ENCODE assay signal across 8 mouse cellular contexts in the genomic region with DNA sequence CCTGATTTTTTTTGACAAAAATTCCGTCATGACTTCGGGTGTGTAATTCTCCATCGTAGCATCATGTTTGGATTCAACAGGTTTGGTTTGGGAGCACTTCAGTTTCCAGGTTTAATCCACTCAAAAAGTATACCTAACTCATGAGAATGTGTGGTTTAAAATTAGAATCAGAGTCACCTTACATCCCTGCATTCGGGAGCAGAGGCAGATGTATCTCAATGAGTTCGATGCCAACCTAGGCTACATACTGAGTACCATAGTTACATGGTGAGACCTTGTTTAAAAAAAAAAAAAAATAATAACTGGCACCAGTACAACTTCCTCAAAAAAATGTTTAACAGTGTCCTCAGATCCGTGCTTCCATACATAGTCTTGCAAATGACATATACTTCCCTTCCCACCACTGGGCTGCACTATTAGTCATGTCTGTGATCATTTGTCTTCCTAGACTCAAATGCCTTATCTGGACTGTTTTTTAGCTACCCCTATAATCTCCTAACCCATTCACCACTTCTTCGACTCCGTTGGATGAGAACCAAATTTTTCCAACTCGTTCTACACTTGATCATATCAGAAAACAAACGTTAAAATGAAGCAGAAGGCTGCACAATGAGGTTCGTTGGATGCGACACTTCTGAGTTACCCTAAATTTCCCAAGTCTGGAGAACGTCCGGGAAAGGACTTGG. TPM values are rescaled to one million over a fixed set of nuclear protein-coding genes. Genes with fewer than 3 reads are reported as not detected.
DNase-seq lines count a peak whose midpoint lies in the region; ATAC-seq and TF ChIP-seq lines count a peak whose summit lies in the region.

No protein-coding gene starts in this region.

- H3K9ac ChIP-seq in embryonic facial prominence, embryonic 13.5 days, result peak overlapping the region; percentile 88
- peak overlapping the region; percentile 85 for H3K9ac ChIP-seq in intestine, postnatal 0 days (ENCODE audit: low read depth, low read length)
- H3K9ac ChIP-seq in neural tube, embryonic 14.5 days (replicated peaks; ENCODE audit: low read depth, low read length), result peak overlapping the region; percentile 82

- H3K4me1 ChIP-seq in lung, adult 2 months (ENCODE audit: control insufficient read depth, insufficient read depth, low read length), result peaks cover 11% of the 10 kb centered on the region
- H3K4me1 ChIP-seq in embryonic facial prominence, embryonic 13.5 days, result peaks cover 19% of the 10 kb centered on the region
- H3K4me1 ChIP-seq in intestine, postnatal 0 days (replicated peaks; ENCODE audit: control insufficient read depth, insufficient read depth, low read length), result peaks cover 4% of the 10 kb centered on the region; the same call in 1 of the 2 replicates
- peaks cover 13% of the 10 kb centered on the region; the same call in 1 of the 2 replicates for H3K4me1 ChIP-seq in neural tube, embryonic 14.5 days (ENCODE audit: control insufficient read depth, insufficient read depth, low read length)

- H3K4me3 ChIP-seq in lung, adult 2 months (replicated peaks; ENCODE audit: extremely low read depth, low read depth, low read length), result peak overlapping the region; percentile 98
- peak overlapping the region; percentile 88 for H3K4me3 ChIP-seq in embryonic facial prominence, embryonic 13.5 days
- H3K4me3 ChIP-seq in intestine, postnatal 0 days (ENCODE audit: low read depth, low read length), result peak overlapping the region; percentile 99
- peak overlapping the region; percentile 95 for H3K4me3 ChIP-seq in neural tube, embryonic 14.5 days (ENCODE audit: low read depth, low read length)

- H3K4me2 ChIP-seq in embryonic facial prominence, embryonic 13.5 days, result peak overlapping the region; percentile 62
- H3K4me2 ChIP-seq in intestine, postnatal 0 days (replicated peaks; ENCODE audit: low read depth), result peak overlapping the region; percentile 75
- H3K4me2 ChIP-seq in neural tube, embryonic 14.5 days (ENCODE audit: low read depth, low read length), result peak overlapping the region; percentile 63

- no peak for ATAC-seq in embryonic facial prominence, embryonic 13.5 days (ENCODE audit: insufficient number of reproducible peaks, insufficient read depth, low FRiP score, low TSS enrichment, low read depth)
- ATAC-seq in intestine, postnatal 0 days, result no peak
- ATAC-seq in neural tube, embryonic 14.5 days (ENCODE audit: low read depth), result 0 out of 2 replicates have a peak, but pooled peaks have one; percentile 13

- TF ChIP-seq CTCF in lung, adult 2 months (IDR thresholded peaks at IDR 0.05; ENCODE audit: insufficient read depth, low read length), result no peak
- no peak for TF ChIP-seq CTCF in intestine, postnatal 0 days (IDR thresholded peaks at IDR 0.05; ENCODE audit: low read depth)

- TF ChIP-seq POLR2A in lung, adult 2 months (IDR thresholded peaks at IDR 0.05; ENCODE audit: borderline replicate concordance, extremely low read depth, low read depth, low read length), result no peak

- DNase-seq in lung, adult 2 months, result no peak
- DNase-seq in lung, adult 18-20 months, result no peak
- DNase-seq in c-Kit-positive CD71-positive TER-119-positive erythroid progenitor cells, embryonic 14.5 days (ENCODE audit: low spot score), result no peak
- DNase-seq in left cerebral cortex, adult 11 months (ENCODE audit: low spot score), result no peak
- no peak for DNase-seq in right cerebral cortex, adult 2 months (ENCODE audit: low spot score in 2 of 2)

- 26% methylated on average over 14 of the region's 14 CpGs for WGBS in lung, adult 2 months
- whole genome bisulfite sequencing in embryonic facial prominence, embryonic 13.5 days, result 33% methylated on average over 14 of the region's 14 CpGs
- WGBS in intestine, postnatal 0 days, result 33% methylated on average over 14 of the region's 14 CpGs
- WGBS in neural tube, embryonic 14.5 days, result 34% methylated on average over 14 of the region's 14 CpGs

- H3K9me3 ChIP-seq in embryonic facial prominence, embryonic 13.5 days, result 0 out of 2 replicates have a peak, but pooled peaks cover 3% of the 10 kb centered on the region
- H3K9me3 ChIP-seq in intestine, postnatal 0 days (ENCODE audit: control insufficient read depth), result no peaks in the 10 kb centered on the region
- no peaks in the 10 kb centered on the region for H3K9me3 ChIP-seq in neural tube, embryonic 14.5 days (ENCODE audit: control insufficient read depth, low read length)

- H3K36me3 ChIP-seq in embryonic facial prominence, embryonic 13.5 days, result peaks cover 9% of the 10 kb centered on the region
- H3K36me3 ChIP-seq in intestine, postnatal 0 days (ENCODE audit: control insufficient read depth, insufficient read depth), result peaks cover 4% of the 10 kb centered on the region
- peaks cover 5% of the 10 kb centered on the region; the same call in 1 of the 2 replicates for H3K36me3 ChIP-seq in neural tube, embryonic 14.5 days (ENCODE audit: control insufficient read depth, insufficient read depth, low read length)

- H3K27me3 ChIP-seq in embryonic facial prominence, embryonic 13.5 days, result no peaks in the 10 kb centered on the region
- H3K27me3 ChIP-seq in intestine, postnatal 0 days (replicated peaks; ENCODE audit: control insufficient read depth, insufficient read depth, low read length), result no peaks in the 10 kb centered on the region
- no peaks in the 10 kb centered on the region for H3K27me3 ChIP-seq in neural tube, embryonic 14.5 days (ENCODE audit: control insufficient read depth, insufficient read depth, low read length)

- H3K27ac ChIP-seq in embryonic facial prominence, embryonic 13.5 days, result peak overlapping the region; percentile 90
- peak overlapping the region; percentile 65 for H3K27ac ChIP-seq in intestine, postnatal 0 days (ENCODE audit: low read depth, low read length)
- H3K27ac ChIP-seq in neural tube, embryonic 14.5 days (ENCODE audit: low read depth, low read length), result peak overlapping the region; percentile 89

RNA-seq across cellular contexts. Expression of gene Mrpl52, which starts 0.6 kb away (rescaled TPM):
- 185 and 290 TPM in 2 replicates for polyA plus RNA-seq in lung, adult 2 months (2012; rRNA removed)
- polyA plus RNA-seq in embryonic facial prominence, embryonic 13.5 days (2015; fragmentation: Nextera tagmentation; extraction: Ambion mirVana), result 203 and 286 TPM in 2 replicates
- polyA plus RNA-seq in intestine, postnatal 0 days (2015; fragmentation: Nextera tagmentation; extraction: Ambion mirVana), result 300 and 317 TPM in 2 replicates
- polyA plus RNA-seq in neural tube, embryonic 14.5 days (2014; fragmentation: Nextera tagmentation; extraction: Ambion mirVana), result 258 and 280 TPM in 2 replicates

RNA-seq across cellular contexts. Expression of gene Mmp14, which starts 5.3 kb away (rescaled TPM):
- 119 and 130 TPM in 2 replicates for polyA plus RNA-seq in lung, adult 2 months (2012; rRNA removed)
- 202 and 208 TPM in 2 replicates for polyA plus RNA-seq in embryonic facial prominence, embryonic 13.5 days (2015; fragmentation: Nextera tagmentation; extraction: Ambion mirVana)
- 49.4 and 53.7 TPM in 2 replicates for polyA plus RNA-seq in intestine, postnatal 0 days (2015; fragmentation: Nextera tagmentation; extraction: Ambion mirVana)
- 24.7 and 49.0 TPM in 2 replicates for polyA plus RNA-seq in neural tube, embryonic 14.5 days (2014; fragmentation: Nextera tagmentation; extraction: Ambion mirVana)

RNA-seq across cellular contexts. Expression of gene Slc7a7, which starts 8.6 kb away (rescaled TPM):
- polyA plus RNA-seq in lung, adult 2 months (2012; rRNA removed), result 23.1 and 29.2 TPM in 2 replicates
- polyA plus RNA-seq in embryonic facial prominence, embryonic 13.5 days (2015; fragmentation: Nextera tagmentation; extraction: Ambion mirVana), result 4.5 and 6.2 TPM in 2 replicates
- 188 TPM in 2 replicates for polyA plus RNA-seq in intestine, postnatal 0 days (2015; fragmentation: Nextera tagmentation; extraction: Ambion mirVana)
- polyA plus RNA-seq in neural tube, embryonic 14.5 days (2014; fragmentation: Nextera tagmentation; extraction: Ambion mirVana), result 2.6 and 7.1 TPM in 2 replicates

RNA-seq across cellular contexts. Expression of gene Lrp10, which starts 37.8 kb away (rescaled TPM):
- polyA plus RNA-seq in lung, adult 2 months (2012; rRNA removed), result 184 and 199 TPM in 2 replicates
- polyA plus RNA-seq in embryonic facial prominence, embryonic 13.5 days (2015; fragmentation: Nextera tagmentation; extraction: Ambion mirVana), result 29.7 and 33.1 TPM in 2 replicates
- polyA plus RNA-seq in intestine, postnatal 0 days (2015; fragmentation: Nextera tagmentation; extraction: Ambion mirVana), result 105 and 108 TPM in 2 replicates
- polyA plus RNA-seq in neural tube, embryonic 14.5 days (2014; fragmentation: Nextera tagmentation; extraction: Ambion mirVana), result 26.0 and 35.8 TPM in 2 replicates

RNA-seq across cellular contexts. Expression of gene Rem2, which starts 49.8 kb away (rescaled TPM):
- 3.0 TPM in 2 replicates for polyA plus RNA-seq in lung, adult 2 months (2012; rRNA removed)
- 2.1 and 3.6 TPM in 2 replicates for polyA plus RNA-seq in embryonic facial prominence, embryonic 13.5 days (2015; fragmentation: Nextera tagmentation; extraction: Ambion mirVana)
- polyA plus RNA-seq in intestine, postnatal 0 days (2015; fragmentation: Nextera tagmentation; extraction: Ambion mirVana), result 0.78 and 0.89 TPM in 2 replicates
- 42.1 and 42.8 TPM in 2 replicates for polyA plus RNA-seq in neural tube, embryonic 14.5 days (2014; fragmentation: Nextera tagmentation; extraction: Ambion mirVana)
